In genomic region chr14:18331693-18332131, GRCm38 (mm10) we compare ENCODE assay signal across 8 mouse cellular contexts. TPM values are rescaled to one million over a fixed set of nuclear protein-coding genes. Genes with fewer than 3 reads are reported as not detected.
A peak's percentile ranks its signal among the peaks of the same experiment; 100 is the strongest.
DNase-seq lines count a peak whose midpoint lies in the region; ATAC-seq lines count a peak whose summit lies in the region.

TSS of gene Ube2e1 (minus strand) at chr14:18331859.

- peak within 1 kb of the TSS; percentile 97 for H3K9ac ChIP-seq in embryonic facial prominence, embryonic 13.5 days
- H3K9ac ChIP-seq in kidney, embryonic 14.5 days (ENCODE audit: low read depth, low read length) = peak within 1 kb of the TSS; percentile 98

- no peaks in the 10 kb centered on the region for H3K27me3 ChIP-seq in embryonic facial prominence, embryonic 13.5 days
- H3K27me3 ChIP-seq in kidney, embryonic 14.5 days (ENCODE audit: control insufficient read depth, insufficient read depth, low read length) = no peaks in the 10 kb centered on the region

- H3K4me2 ChIP-seq in embryonic facial prominence, embryonic 13.5 days = peak within 1 kb of the TSS; percentile 66
- peak within 1 kb of the TSS; percentile 76 for H3K4me2 ChIP-seq in kidney, embryonic 14.5 days (replicated peaks; ENCODE audit: low read depth, low read length)

- DNase-seq in 3T3-L1 (ENCODE audit: low read depth, low spot score) (peak; percentile 68), liver (peak; percentile 74)
- DNase-seq in adrenal gland, postnatal 14 days = peak; percentile 81
- DNase-seq in heart, adult 9 months (ENCODE audit: low spot score in 2 of 2) = peak; percentile 69 to 82
- DNase-seq in monocyte, adult 2 months (ENCODE audit: low read depth in 1 of 2, low spot score in 2 of 2) = peak; percentile 34 to 58
- peak; percentile 39 to 51 for DNase-seq in spleen, postnatal 14 days (ENCODE audit: low spot score in 2 of 2)

- H3K4me3 ChIP-seq in embryonic facial prominence, embryonic 13.5 days = peak within 1 kb of the TSS; percentile 86
- peak within 1 kb of the TSS; percentile 94 for H3K4me3 ChIP-seq in kidney, embryonic 14.5 days (ENCODE audit: low read length)

- H3K4me1 ChIP-seq in embryonic facial prominence, embryonic 13.5 days = peaks cover 29% of the 10 kb centered on the region
- peaks cover 12% of the 10 kb centered on the region; the same call in 1 of the 2 replicates for H3K4me1 ChIP-seq in kidney, embryonic 14.5 days (ENCODE audit: control insufficient read depth, insufficient read depth, low read length)

- H3K36me3 ChIP-seq in embryonic facial prominence, embryonic 13.5 days = peaks cover 7% of the 10 kb centered on the region
- H3K36me3 ChIP-seq in kidney, embryonic 14.5 days (ENCODE audit: control insufficient read depth, insufficient read depth, low read length) = no peaks in the 10 kb centered on the region; the same call in 1 of the 2 replicates

- 1% methylated on average over 23 of the region's 39 CpGs for WGBS in embryonic facial prominence, embryonic 13.5 days
- WGBS in kidney, embryonic 14.5 days = 0% methylated on average over 30 of the region's 39 CpGs

- no peaks in the 10 kb centered on the region for H3K9me3 ChIP-seq in embryonic facial prominence, embryonic 13.5 days
- no peaks in the 10 kb centered on the region for H3K9me3 ChIP-seq in kidney, embryonic 14.5 days (ENCODE audit: control insufficient read depth, low read length)

- H3K27ac ChIP-seq in embryonic facial prominence, embryonic 13.5 days = peak within 1 kb of the TSS; percentile 84
- H3K27ac ChIP-seq in kidney, embryonic 14.5 days (ENCODE audit: low read depth, low read length) = peak within 1 kb of the TSS; percentile 67; the same call in 1 of the 2 replicates

- ATAC-seq in embryonic facial prominence, embryonic 13.5 days (ENCODE audit: insufficient number of reproducible peaks, insufficient read depth, low FRiP score, low TSS enrichment, low read depth) = peak; percentile 82
- ATAC-seq in kidney, embryonic 14.5 days (ENCODE audit: low FRiP score, low TSS enrichment) = peak; percentile 89

RNA-seq across cellular contexts. Expression of gene Ube2e1, which starts in this region (rescaled TPM):
- 64.7 and 67.0 TPM in 2 replicates for total RNA-seq in adrenal gland, postnatal 14 days (2021)
- 156 and 158 TPM in 2 replicates for polyA plus RNA-seq in embryonic facial prominence, embryonic 13.5 days (2015; fragmentation: Nextera tagmentation; extraction: Ambion mirVana)
- 48.9 and 120 TPM in 2 replicates for polyA plus RNA-seq in kidney, embryonic 14.5 days (2014; fragmentation: Nextera tagmentation; extraction: Ambion mirVana)

Comparison
In these comparisons a context has a peak if more than half of its experiments do, and no peak if none do; other contexts are left out.
1. Peak in every context shown above with its lines: DNase-seq, ATAC-seq, H3K4me3 ChIP-seq and H3K27ac ChIP-seq.